Mouse (Mus musculus) thymus, adult 2 months (tissue): Measurements from ENCODE around the gene Pak1.

Experiments
- CTCF ChIP-seq: fragments of 200-500 bp; IDR thresholded peaks from 2 replicates; pipeline ENCODE4 v1.5.1; 2012; ENCODE audit warnings: mild to moderate bottlenecking, control low read depth, low read length, moderate library complexity, borderline replicate concordance; ENCODE audit not compliant: control insufficient read depth, poor library complexity, insufficient read depth; ENCODE audit errors: extremely low read depth
- POLR2A ChIP-seq: fragments of 200-500 bp; IDR thresholded peaks from 2 replicates; pipeline ENCODE4 v1.6.1; 2012; ENCODE audit warnings: mild to moderate bottlenecking, low read length, control low read depth, moderate library complexity; ENCODE audit not compliant: control insufficient read depth, poor library complexity, insufficient read depth; ENCODE audit errors: extremely low read depth

DNA sequence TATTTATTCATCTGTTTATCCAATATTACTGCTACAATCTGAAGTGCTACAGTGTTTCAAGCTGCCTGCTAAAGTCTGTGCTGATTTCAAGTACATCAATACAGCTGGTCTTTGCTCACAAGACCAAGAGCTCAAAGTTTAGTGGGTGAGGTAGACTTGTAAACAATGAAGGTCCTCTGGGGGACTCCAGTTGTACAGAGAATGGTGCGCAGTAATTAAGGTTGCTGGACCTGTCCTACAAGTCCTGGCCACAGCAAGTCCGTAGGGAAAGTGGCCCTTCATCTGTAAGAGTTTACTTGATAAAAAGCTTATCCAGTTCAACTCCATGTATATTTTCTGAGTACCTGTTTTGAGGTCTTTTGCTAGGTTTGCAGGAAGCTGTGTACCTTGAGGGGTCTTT lies 1.9 kb downstream of the Pak1 start:
- TF ChIP-seq CTCF (no peak), POLR2A (no peak)
